Mouse (Mus musculus) kidney, postnatal 25 days (tissue): ENCODE measurements around the gene Chst7.

Experiments
- DNase-seq, 2 experiments: peaks; one replicate each; pipeline ENCODE4 v3.0.0; 2021; ENCODE audit warnings: mixed read lengths in 2 of 2

The Chst7 gene

GRCm38 (mm10) chrX:20059381-20059971 is at the start of gene Chst7:
Gene Chst7 (plus strand): TSS chrX:20059560.
- peak; percentile 77 to 87 for DNase-seq

DNA sequence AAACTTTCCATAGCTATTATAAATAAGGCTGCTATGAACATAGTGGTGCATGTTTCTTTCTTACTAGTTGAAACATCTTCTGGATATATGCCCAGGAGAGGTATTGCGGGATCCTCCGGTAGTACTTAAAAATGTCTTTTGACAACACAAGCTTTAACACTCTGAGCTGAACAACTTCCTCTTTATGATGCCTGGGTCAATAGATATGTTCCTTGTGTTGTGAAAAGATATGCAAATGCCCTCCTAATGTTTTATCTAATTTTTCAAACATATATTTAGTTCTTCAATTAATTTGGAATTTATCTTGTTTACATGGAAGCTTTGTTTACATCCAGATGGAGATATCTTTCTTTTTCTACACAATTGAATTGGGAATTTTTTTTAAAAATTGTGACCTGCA is 47.1 kb upstream of the Chst7 start:
- no peak for DNase-seq

- DNase-seq = no peak
Observed at GRCm38 (mm10) chrX:20020942-20021341, 38.4 kb upstream of the Chst7 start.

GRCm38 (mm10) chrX:20060096-20060768 is 872 bp downstream of the Chst7 start:
- peak; percentile 4 to 40 for DNase-seq

DNA sequence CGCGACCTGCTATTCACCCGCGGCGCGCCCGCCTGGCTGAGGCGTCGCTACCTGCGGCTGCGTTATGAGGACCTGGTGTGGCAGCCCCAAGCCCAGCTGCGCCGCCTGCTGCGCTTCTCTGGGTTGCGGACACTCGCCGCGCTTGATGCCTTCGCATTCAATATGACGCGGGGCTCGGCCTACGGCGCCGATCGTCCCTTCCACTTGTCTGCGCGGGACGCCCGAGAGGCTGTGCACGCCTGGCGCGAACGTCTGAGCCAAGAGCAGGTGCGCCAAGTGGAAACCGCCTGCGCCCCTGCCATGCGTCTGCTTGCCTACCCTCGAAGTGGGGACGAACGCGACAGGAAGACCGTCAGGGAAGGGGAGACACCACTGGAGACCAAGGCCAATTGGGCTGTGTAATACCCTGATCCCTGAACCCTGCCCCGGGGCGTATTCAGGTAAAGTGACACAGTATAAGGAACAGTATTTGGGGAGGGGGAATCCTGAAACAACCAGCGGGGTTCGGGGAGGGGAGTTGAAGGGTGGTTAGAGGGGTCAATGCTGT is 1.5 kb downstream of the Chst7 start:
- peak in 1 of 2 experiments; percentile 7 for DNase-seq

- DNase-seq = no peak
Observed at GRCm38 (mm10) chrX:20061764-20062480, 2.6 kb downstream of the Chst7 start.

- DNase-seq = peak; percentile 20 to 34
Observed at GRCm38 (mm10) chrX:20066636-20067035, 7.3 kb downstream of the Chst7 start.

DNA sequence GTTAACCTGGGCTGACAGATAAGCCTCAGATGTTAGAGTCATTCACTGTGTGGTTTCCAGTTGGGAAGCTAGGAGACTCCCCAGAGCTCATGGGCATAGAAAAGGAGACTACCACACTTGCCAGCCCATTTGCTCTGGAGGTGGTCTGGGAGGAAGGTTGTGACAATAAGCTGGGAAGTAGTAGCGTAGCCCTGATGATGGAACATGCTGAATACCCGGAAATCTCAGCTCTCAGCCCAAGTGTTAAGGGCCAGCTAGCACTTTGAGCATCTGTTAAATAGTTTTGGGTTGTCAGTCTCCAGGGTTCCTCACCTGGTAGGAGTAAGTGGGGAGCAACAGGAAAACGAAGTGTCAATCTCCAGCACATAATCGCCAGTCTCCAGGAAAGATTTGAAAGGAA is 10.8 kb downstream of the Chst7 start:
- no peak for DNase-seq

DNA sequence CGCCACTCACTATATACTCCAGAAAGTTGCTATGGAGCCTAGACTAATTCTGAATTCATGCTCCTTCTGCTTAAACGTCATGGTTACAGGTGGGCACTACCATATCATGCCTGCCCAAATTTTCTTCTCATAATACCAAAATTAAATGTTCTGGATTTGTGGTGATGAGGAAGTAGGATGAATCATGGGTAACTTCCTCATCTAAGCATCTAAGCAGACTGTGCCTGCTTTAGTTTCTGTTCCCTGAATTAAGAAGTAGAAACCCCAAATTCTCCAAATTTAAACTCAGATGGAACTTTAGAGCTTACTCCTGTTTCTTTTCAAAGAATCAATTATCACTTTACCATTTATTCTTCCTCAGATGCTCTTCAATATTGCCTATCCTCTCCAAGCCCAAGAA is 58.4 kb downstream of the Chst7 start:
- no peak for DNase-seq

DNA sequence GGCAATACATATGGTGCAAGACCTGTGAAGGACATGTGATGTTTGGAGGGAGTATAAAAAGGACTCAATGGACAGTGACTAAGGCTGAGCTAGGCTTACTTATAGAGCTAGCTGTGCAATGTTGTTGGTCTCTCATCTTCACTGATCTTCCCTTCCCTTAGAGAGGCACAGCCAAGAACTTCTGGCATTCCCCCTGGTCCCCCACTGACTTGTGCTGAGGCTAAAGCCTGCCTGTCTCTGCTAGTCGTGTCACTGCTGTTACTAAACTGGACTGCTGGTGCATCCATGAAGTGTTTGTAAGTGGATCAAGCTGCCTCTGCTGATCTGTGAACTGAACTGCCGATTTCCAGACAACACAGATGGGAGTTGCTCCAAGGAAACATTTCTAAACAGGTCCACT is 66.1 kb downstream of the Chst7 start:
- no peak for DNase-seq

GRCm38 (mm10) chrX:20128951-20129350 is 69.6 kb downstream of the Chst7 start:
- DNase-seq = no peak

DNA sequence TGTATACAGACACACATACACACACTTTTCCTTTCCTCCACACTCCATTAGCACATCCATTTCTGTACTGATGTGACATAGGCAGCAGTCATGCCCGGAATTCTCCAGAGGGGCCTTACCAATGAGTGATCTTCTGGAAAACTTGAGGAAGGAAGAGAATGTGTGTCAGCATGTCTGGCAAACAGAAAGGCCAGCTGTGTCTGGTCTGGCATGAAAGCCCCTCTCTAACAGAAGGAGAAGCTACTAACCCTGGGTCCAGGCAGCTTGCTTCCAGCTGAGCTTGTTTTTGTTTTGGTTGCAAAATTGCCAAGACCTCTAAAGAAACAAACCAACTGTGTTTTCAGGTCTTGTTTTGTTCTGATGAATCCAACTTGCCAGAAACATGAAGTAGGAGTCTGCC is 70.1 kb downstream of the Chst7 start:
- no peak for DNase-seq
